Mouse (Mus musculus) CD4-positive, CD25-positive, alpha-beta regulatory T cell, adult 4 months (primary cell): ENCODE measurements around the gene Rnf144b. TPM values are rescaled to one million over a fixed set of nuclear protein-coding genes. Genes with fewer than 3 reads are reported as not detected.

Experiments
- ATAC-seq: one replicate; pipeline ENCODE4 v1.8.0; 2017
- polyA plus RNA-seq, 2 experiments: library from polyadenylated mRNA; unstranded; fragments of 100-300 nt; shearing (Covaris generic); gene quantifications; one replicate each; pipeline ENCODE4 v1.2.1; 2017

The Rnf144b gene
- polyA plus RNA-seq, 2 experiments from 2014 or later, result 0.08 TPM; not detected in 1

GRCm38 (mm10) chr13:47273487-47273886 lies 151.0 kb downstream of the Rnf144b start:
- peak; percentile 62 for ATAC-seq

DNA sequence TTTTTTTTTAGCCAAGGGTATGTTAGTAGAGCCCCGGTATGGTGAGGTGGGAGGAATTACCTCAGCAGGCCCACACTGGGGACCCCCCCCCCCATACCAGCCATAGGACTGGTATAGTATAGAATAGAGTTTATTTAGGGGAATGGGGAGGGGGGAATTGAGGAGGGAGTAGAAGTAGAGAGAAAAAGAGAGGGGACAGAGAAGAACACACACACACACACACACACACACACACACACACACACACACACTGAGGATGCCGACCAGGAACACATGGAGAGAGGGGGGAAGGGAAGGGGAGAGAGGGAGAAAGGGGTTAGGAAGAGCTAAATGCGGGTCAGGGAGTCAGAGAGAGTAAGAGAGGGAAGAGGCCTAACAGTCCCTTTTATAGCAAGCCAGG lies 151.7 kb downstream of the Rnf144b start:
- ATAC-seq, result no peak

- no peak for ATAC-seq
These were observed 154.8 kb downstream of the Rnf144b start for GRCm38 (mm10) chr13:47277000-47277823.

- no peak for ATAC-seq
These were observed 155.4 kb downstream of the Rnf144b start for GRCm38 (mm10) chr13:47277824-47278290.

- ATAC-seq, result no peak
These were observed 159.8 kb downstream of the Rnf144b start for GRCm38 (mm10) chr13:47282221-47282620.

DNA sequence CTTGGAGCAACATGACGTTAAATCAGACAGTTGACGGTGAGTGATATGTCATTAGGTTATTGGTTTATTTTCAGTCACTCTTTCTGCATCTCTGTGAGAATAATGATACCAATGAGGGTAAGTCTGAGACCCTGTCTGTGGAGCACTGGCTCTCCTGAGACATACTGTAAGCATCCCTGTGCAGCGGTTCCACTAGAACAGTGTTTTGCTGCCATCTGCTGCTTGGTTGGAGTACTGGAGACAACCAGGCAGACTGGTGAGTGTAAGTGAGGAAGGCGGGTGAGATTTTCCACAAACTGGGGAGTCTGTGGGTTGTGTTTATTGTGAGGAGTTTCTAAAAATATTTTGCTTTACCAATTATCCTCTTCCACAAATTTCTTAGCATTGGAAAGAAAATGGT lies 166.0 kb downstream of the Rnf144b start:
- ATAC-seq, result peak; percentile 51

DNA sequence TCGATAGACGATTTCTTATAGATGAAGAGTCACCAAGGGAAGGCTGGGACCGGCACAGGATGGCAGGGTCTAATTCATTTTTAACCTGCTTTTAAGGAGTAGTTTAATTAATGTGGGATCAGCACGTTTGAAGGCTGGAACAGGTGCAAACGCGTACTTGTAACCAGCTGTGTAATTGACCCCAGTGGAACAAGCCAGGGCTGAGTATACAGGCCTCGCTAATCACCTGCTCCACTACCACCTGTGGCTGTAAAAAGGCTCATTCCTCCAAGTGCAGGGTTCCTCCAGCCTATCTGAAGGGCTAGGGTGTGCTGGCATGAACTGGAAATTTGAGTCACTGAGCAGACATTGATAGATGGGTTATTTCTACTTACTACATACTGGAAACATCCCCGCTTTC lies 174.0 kb downstream of the Rnf144b start:
- no peak for ATAC-seq

Other genes starting within 250 kb of the Rnf144b start
- 1 to 10 TPM; 5.6 to 7.0 TPM for gene Kif13a, start 192.8 kb upstream of the Rnf144b start, polyA plus RNA-seq
- gene Nhlrc1, start 107.8 kb upstream of the Rnf144b start, polyA plus RNA-seq, result under 1 TPM in 1 of 2 experiments, not detected in 1; 0.13 TPM
- 10 to 100 TPM; 18.3 to 31.2 TPM for gene Kdm1b, start 79.2 kb upstream of the Rnf144b start, polyA plus RNA-seq
- 1 to 10 TPM; 4.1 to 9.2 TPM for gene Tpmt, start 77.9 kb upstream of the Rnf144b start, polyA plus RNA-seq
- 100 to 1,000 TPM in 1 of 2 experiments, 10 to 100 TPM in 1; 86.7 to 104 TPM for gene Dek, start 16.5 kb upstream of the Rnf144b start, polyA plus RNA-seq